Mouse (Mus musculus) liver, embryonic 12.5 days (tissue): ENCODE measurements around the gene Galnt11. TPM values are rescaled to one million over a fixed set of nuclear protein-coding genes. Genes with fewer than 3 reads are reported as not detected.
"Not testable (repeated sequence)": the region's sequence is repeated elsewhere in the genome, so short reads cannot be mapped to it uniquely, and the experiment has no call there.

ENCODE experiments used
- ATAC-seq: fragments of 200-750 bp; cut with Nextera tagmentation; 2 replicates; pipeline ENCODE4 v1.8.0; 2017; ENCODE audit warnings: moderate number of reproducible peaks, mild to moderate bottlenecking, moderate library complexity
- H3K27ac ChIP-seq: fragments of 300-500 bp; sonication (generic); 2 replicates; pipeline ENCODE4 v1.5.1; 2016; ENCODE audit warnings: mild to moderate bottlenecking
- H3K27me3 ChIP-seq: fragments of 300-500 bp; sonication (generic); replicated peaks from 2 replicates; pipeline ENCODE4 v1.6.1; 2016; ENCODE audit warnings: mild to moderate bottlenecking, moderate library complexity
- H3K36me3 ChIP-seq: fragments of 300-500 bp; sonication (generic); 2 replicates; pipeline ENCODE4 v1.6.1; 2016; ENCODE audit warnings: mild to moderate bottlenecking, moderate library complexity
- H3K4me1 ChIP-seq: fragments of 300-500 bp; sonication (generic); 2 replicates; pipeline ENCODE4 v1.6.1; 2016
- H3K4me2 ChIP-seq: fragments of 300-500 bp; sonication (generic); 2 replicates; pipeline ENCODE4 v1.6.1; 2016; ENCODE audit warnings: mild to moderate bottlenecking, moderate library complexity
- H3K4me3 ChIP-seq: fragments of 300-500 bp; sonication (generic); 2 replicates; pipeline ENCODE4 v1.5.1; 2016; ENCODE audit warnings: mild to moderate bottlenecking, moderate library complexity
- H3K9ac ChIP-seq: fragments of 300-500 bp; sonication (generic); 2 replicates; pipeline ENCODE4 v1.6.1; 2016; ENCODE audit warnings: mild to moderate bottlenecking, moderate library complexity
- H3K9me3 ChIP-seq: fragments of 300-500 bp; sonication (generic); replicated peaks from 2 replicates; pipeline ENCODE4 v1.6.1; 2016; ENCODE audit warnings: mild to moderate bottlenecking, moderate library complexity
- WGBS: fragments of 180-500 bp; shearing (Covaris S2); methylation state at CpG from one replicate; pipeline ENCODE4 v1.1.7; 2016; ENCODE audit not compliant: insufficient replicate concordance; 5-methylcytosine and 5-hydroxymethylcytosine counted together
- polyA plus RNA-seq: library from polyadenylated mRNA; unstranded; fragments of >200 nt; fragmentation: Nextera tagmentation; extraction: Ambion mirVana; gene quantifications from 2 replicates; pipeline ENCODE4 v1.2.1, GENCODE M21; 2016

Gene Galnt11
- 9.4 and 9.7 TPM in 2 replicates for polyA plus RNA-seq

DNA sequence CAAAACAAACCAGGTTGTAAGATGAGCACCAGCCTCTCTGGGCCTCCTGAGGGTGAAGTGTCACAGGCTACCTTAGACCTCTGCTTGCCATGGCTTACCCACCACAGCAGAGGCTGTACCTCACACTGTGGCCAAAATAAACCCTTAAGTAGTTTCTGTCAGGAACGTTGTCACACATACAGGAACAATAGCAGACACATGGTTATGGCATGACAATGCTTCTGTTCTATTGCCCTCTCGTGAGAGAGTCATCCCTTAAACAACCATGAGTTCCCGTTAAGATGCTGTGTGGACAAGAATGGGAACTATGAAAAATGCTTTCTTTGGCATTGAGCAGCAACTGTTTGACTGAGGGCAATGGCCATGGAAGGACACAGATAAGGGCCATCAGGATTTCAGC lies at the start of gene Galnt11:
TSS of gene Galnt11 (plus strand) at position 301 of the 400 bp plus-strand sequence.
- peaks cover 7% of the 10 kb centered on the region; the same call in 1 of the 2 replicates for H3K4me1 ChIP-seq
- H3K4me3 ChIP-seq: peak within 1 kb of the TSS; percentile 62
- 72% methylated on average over 3 of the region's 3 CpGs for WGBS
- peaks cover 26% of the 10 kb centered on the region for H3K27me3 ChIP-seq
- 0 out of 2 replicates have a peak within 1 kb of the TSS, but pooled peaks have one; percentile 50 for H3K27ac ChIP-seq
- H3K36me3 ChIP-seq: no peaks in the 10 kb centered on the region
- no peak for ATAC-seq
- H3K4me2 ChIP-seq: peak within 1 kb of the TSS; percentile 78
- no peaks in the 10 kb centered on the region for H3K9me3 ChIP-seq
- peak within 1 kb of the TSS; percentile 67 for H3K9ac ChIP-seq

GRCm38 (mm10) chr5:25177937-25178336 lies 43.8 kb upstream of the Galnt11 start:
- H3K27ac ChIP-seq, H3K36me3 ChIP-seq, H3K4me3 ChIP-seq, H3K4me1 ChIP-seq, H3K9ac ChIP-seq, H3K9me3 ChIP-seq, H3K4me2 ChIP-seq, H3K27me3 ChIP-seq, ATAC-seq: not testable (repeated sequence)
- WGBS: 72% methylated on average over 5 of the region's 5 CpGs

DNA sequence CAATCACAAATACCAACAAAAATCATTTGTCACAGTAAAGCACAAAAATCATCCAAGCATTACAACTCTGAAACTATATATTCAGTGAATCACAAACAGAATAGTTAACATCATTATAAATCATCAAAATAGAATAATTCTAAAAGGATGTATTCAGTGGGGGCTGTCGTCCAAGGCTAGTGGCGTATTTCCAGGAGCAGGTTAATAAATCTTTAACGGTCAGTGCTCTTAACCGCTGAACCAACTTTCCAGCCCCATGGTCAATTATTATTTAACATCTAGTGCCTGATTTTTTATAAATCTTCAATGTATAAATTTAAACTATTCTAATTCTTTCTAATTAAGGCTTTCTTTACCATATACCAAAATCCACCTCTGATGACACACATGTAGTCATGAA lies 43.2 kb upstream of the Galnt11 start:
- ATAC-seq: not testable (repeated sequence)

DNA sequence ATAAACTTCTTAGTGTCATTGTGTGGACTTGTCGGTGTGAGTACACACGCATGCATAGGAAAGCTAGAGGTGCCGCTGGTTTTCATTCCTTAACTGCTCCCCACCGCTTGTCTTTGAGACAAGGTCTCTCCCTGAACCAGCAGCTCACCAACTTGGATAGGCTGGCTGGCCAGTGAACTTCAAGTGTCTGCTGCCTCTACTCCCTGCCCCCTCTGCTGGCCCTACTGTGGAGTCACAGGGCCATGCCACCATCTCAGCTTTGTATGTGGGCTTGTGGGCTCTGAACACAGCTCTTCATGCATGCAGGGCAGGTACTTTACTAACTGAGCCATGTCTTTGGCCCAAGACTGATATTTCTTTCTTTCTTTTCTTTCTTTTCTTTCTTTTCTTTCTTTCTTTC lies 42.4 kb upstream of the Galnt11 start:
- Histone ChIP-seq H3K27ac (no peak overlapping the region), H3K4me1 (no peaks in the 10 kb centered on the region), H3K9me3 (no peaks in the 10 kb centered on the region), H3K4me2 (no peak overlapping the region), H3K4me3 (no peak overlapping the region), H3K27me3 (no peaks in the 10 kb centered on the region), H3K9ac (no peak overlapping the region), H3K36me3 (no peaks in the 10 kb centered on the region)
- 85% methylated on average over 4 of the region's 4 CpGs for WGBS
- ATAC-seq: no peak

More for the DNA sequence above, 43.2 kb upstream of the Galnt11 start:
- not testable (repeated sequence) for H3K4me3 ChIP-seq, H3K36me3 ChIP-seq, H3K4me1 ChIP-seq, H3K9ac ChIP-seq, H3K27ac ChIP-seq, H3K9me3 ChIP-seq, H3K4me2 ChIP-seq, H3K27me3 ChIP-seq
- 84% methylated on average over 4 of the region's 4 CpGs for WGBS

GRCm38 (mm10) chr5:25179936-25180488 lies 41.7 kb upstream of the Galnt11 start:
- H3K4me3 ChIP-seq: no peak overlapping the region
- no peaks in the 10 kb centered on the region for H3K36me3 ChIP-seq
- 72% methylated on average over 3 of the region's 3 CpGs for WGBS
- no peak overlapping the region for H3K27ac ChIP-seq
- no peak for ATAC-seq
- H3K27me3 ChIP-seq: no peaks in the 10 kb centered on the region
- H3K4me1 ChIP-seq: no peaks in the 10 kb centered on the region
- no peak overlapping the region for H3K4me2 ChIP-seq
- H3K9ac ChIP-seq: no peak overlapping the region
- no peaks in the 10 kb centered on the region for H3K9me3 ChIP-seq

DNA sequence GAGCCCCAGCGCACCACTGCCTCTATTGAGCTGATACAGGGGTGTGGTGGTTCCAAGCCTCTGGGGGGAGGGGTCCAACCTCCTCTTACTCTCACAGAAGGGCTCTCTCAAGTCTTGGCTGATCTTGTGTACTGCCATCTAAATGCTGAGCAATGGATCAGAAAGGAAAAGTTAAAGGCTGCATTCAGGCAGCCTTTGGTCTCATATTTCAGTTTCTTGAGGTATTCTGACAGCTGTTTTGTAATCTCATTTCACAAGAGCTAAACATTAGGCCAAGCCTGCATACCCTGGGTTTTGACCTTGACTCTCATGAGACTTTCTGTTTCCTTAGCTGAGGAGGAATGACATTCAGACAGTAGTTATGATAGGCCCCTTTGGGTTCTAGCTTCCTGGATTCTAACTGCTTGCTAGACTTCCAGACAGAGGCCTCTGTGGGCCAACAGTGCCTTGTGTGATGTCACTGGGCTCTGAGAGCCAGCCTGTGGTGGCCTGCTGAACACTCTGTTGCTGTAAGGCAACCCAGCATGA lies 40.6 kb upstream of the Galnt11 start, which contains the start of gene Galntl5:
TSS of gene Galntl5 (plus strand) at position 457 of the 528 bp plus-strand sequence.
- Histone ChIP-seq H3K9me3 (no peaks in the 10 kb centered on the region), H3K4me2 (no peak within 1 kb of the TSS), H3K36me3 (no peaks in the 10 kb centered on the region), H3K4me3 (no peak within 1 kb of the TSS), H3K27me3 (no peaks in the 10 kb centered on the region), H3K27ac (no peak within 1 kb of the TSS), H3K4me1 (no peaks in the 10 kb centered on the region), H3K9ac (no peak within 1 kb of the TSS)
- WGBS: 65% methylated on average over 1 of the region's 1 CpGs
- ATAC-seq: no peak

- WGBS: 55% methylated on average over 4 of the region's 4 CpGs
- no peaks in the 10 kb centered on the region for H3K27me3 ChIP-seq
- H3K4me2 ChIP-seq: no peak overlapping the region
- no peaks in the 10 kb centered on the region for H3K4me1 ChIP-seq
- no peak overlapping the region for H3K4me3 ChIP-seq
- no peak for ATAC-seq
- no peak overlapping the region for H3K27ac ChIP-seq
- H3K36me3 ChIP-seq: no peaks in the 10 kb centered on the region
- H3K9me3 ChIP-seq: no peaks in the 10 kb centered on the region
- H3K9ac ChIP-seq: no peak overlapping the region
Observed at GRCm38 (mm10) chr5:25183595-25183994, 38.1 kb upstream of the Galnt11 start.

DNA sequence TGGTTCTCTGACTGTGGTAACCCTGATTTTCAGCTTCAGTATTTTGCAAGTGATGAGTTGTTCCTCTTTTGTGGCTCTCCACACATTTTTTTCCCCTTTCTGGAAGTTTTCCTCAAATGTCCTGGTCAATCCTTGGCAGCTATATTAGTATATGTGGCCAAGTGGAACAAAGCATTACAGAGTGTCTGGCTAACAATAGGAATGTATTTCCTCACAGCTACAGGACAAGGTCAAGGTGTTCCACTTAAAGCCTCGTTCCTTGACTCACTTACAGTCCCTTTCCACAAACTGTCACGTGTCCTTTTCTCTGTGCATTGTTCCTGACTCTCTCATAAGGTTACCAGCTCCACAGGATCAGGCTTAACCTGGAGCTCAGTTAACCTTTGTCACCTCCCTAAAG lies 37.1 kb upstream of the Galnt11 start:
- ATAC-seq: no peak
- no peaks in the 10 kb centered on the region for H3K9me3 ChIP-seq
- no peaks in the 10 kb centered on the region for H3K36me3 ChIP-seq
- H3K27ac ChIP-seq: no peak overlapping the region
- H3K9ac ChIP-seq: no peak overlapping the region
- H3K4me3 ChIP-seq: no peak overlapping the region
- H3K4me2 ChIP-seq: no peak overlapping the region
- WGBS: 43% methylated on average over 2 of the region's 2 CpGs
- H3K4me1 ChIP-seq: no peaks in the 10 kb centered on the region
- H3K27me3 ChIP-seq: no peaks in the 10 kb centered on the region

- no peak for ATAC-seq
- no peaks in the 10 kb centered on the region for H3K9me3 ChIP-seq
- no peaks in the 10 kb centered on the region for H3K27me3 ChIP-seq
Observed at GRCm38 (mm10) chr5:25187727-25188126, 34.0 kb upstream of the Galnt11 start.

DNA sequence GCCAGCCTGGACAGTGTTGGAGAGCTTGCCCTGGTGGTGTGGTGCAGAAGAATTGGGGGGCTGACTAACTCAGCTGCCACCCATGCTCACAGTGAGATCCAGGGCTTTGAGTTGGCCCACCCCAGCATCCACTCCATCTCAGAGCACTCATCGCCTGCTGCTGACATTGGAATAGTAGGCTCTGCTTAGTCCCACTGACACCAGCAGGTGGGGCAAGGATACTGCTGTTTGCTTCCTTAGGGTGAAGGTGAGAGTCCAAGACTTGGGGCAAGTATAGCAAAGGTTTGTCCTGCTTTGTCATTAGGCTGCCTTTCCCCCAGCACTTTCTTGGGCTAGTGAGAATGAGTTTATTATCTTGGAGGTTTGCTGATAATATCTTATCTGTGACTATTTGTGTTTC lies 32.9 kb upstream of the Galnt11 start:
- H3K4me3 ChIP-seq: no peak overlapping the region
- H3K9ac ChIP-seq: no peak overlapping the region
- H3K9me3 ChIP-seq: no peaks in the 10 kb centered on the region
- H3K36me3 ChIP-seq: no peaks in the 10 kb centered on the region
- 60% methylated on average over 1 of the region's 1 CpGs for WGBS
- no peaks in the 10 kb centered on the region for H3K4me1 ChIP-seq
- no peak overlapping the region for H3K4me2 ChIP-seq
- no peak for ATAC-seq
- H3K27ac ChIP-seq: no peak overlapping the region
- no peaks in the 10 kb centered on the region for H3K27me3 ChIP-seq

More at GRCm38 (mm10) chr5:25187727-25188126, 34.0 kb upstream of the Galnt11 start:
- H3K27ac ChIP-seq: no peak overlapping the region
- H3K4me1 ChIP-seq: no peaks in the 10 kb centered on the region
- no peak overlapping the region for H3K4me3 ChIP-seq
- H3K9ac ChIP-seq: no peak overlapping the region
- no peak overlapping the region for H3K4me2 ChIP-seq
- H3K36me3 ChIP-seq: no peaks in the 10 kb centered on the region

- H3K4me1 ChIP-seq: no peaks in the 10 kb centered on the region
- H3K4me2 ChIP-seq: no peak overlapping the region
- H3K27ac ChIP-seq: no peak overlapping the region
- H3K27me3 ChIP-seq: no peaks in the 10 kb centered on the region
- 75% methylated on average over 2 of the region's 2 CpGs for WGBS
- H3K9me3 ChIP-seq: no peaks in the 10 kb centered on the region
- no peak overlapping the region for H3K4me3 ChIP-seq
- no peak overlapping the region for H3K9ac ChIP-seq
- H3K36me3 ChIP-seq: no peaks in the 10 kb centered on the region
- no peak for ATAC-seq
Observed at GRCm38 (mm10) chr5:25190521-25190920, 31.2 kb upstream of the Galnt11 start.

DNA sequence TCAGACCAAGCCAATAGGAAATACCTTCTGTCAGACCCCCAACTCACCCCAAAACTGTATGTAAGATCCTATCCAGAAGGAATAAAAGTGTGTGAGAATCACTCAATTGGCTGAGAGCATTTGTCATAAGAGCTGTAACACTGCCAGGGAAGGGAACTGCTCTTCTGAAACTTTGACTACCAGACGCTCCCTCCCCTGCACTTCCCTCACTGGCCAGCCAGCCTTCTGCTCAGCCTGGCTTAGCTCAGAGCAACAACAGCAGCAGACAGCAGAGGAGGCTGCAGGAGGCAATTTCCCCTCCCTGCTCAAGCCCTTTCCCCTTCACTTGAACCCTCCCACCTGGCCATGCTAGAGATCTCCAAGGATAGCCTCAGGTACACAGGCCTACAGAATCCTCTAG lies 9.8 kb upstream of the Galnt11 start:
- WGBS: 55% methylated on average over 1 of the region's 1 CpGs
- no peak overlapping the region for H3K4me3 ChIP-seq
- no peak overlapping the region for H3K4me2 ChIP-seq
- H3K9me3 ChIP-seq: no peaks in the 10 kb centered on the region
- no peaks in the 10 kb centered on the region for H3K27me3 ChIP-seq
- no peak overlapping the region for H3K27ac ChIP-seq
- no peaks in the 10 kb centered on the region for H3K36me3 ChIP-seq
- no peak for ATAC-seq
- no peaks in the 10 kb centered on the region for H3K4me1 ChIP-seq
- no peak overlapping the region for H3K9ac ChIP-seq

DNA sequence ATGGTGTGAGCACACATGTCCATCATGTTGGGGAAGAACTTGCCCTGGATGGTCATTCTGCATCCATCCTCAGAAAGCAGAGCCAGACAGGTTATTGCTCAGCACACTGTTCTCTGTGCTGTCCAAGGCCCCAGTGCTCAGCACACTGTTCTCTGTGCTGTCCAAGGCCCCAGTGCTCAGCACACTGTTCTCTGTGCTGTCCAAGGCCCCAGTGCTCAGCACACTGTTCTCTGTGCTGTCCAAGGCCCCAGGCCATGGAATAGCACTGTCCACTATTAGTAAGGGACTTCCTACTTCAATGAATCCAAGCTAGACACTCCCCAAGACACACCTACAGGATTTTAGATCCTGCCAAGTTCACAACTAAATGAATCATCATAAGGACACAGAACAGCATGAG lies 8.5 kb upstream of the Galnt11 start:
- H3K4me3 ChIP-seq, H3K4me1 ChIP-seq, H3K9me3 ChIP-seq, H3K36me3 ChIP-seq, H3K4me2 ChIP-seq, H3K27me3 ChIP-seq, H3K9ac ChIP-seq, ATAC-seq, H3K27ac ChIP-seq: not testable (repeated sequence)
